Mouse (Mus musculus) MEL (cell line): ENCODE measurements around the gene Spdef. TPM values are rescaled to one million over a fixed set of nuclear protein-coding genes. Genes with fewer than 3 reads are reported as not detected.

Experiments
- DNase-seq: peaks from one replicate; pipeline ENCODE4 v3.0.0; 2011; ENCODE audit warnings: low read depth, low spot score
- H3K27ac ChIP-seq: 2 replicates; pipeline ENCODE4 v1.5.1; 2012; ENCODE audit warnings: low read depth, mild to moderate bottlenecking, control low read depth, low read length, moderate library complexity; ENCODE audit not compliant: control insufficient read depth
- H3K27me3 ChIP-seq, 2 experiments: fragments of 150-350 bp in 1 of 2; sonication (generic) in 1 of 2; 2 replicates each; pipeline ENCODE4 v1.6.1; 2012; ENCODE audit warnings: low read length in 2 of 2, mild to moderate bottlenecking in 2 of 2, improper control_type of control experiment in 1 of 2, moderate library complexity in 1 of 2; ENCODE audit not compliant: insufficient read depth in 2 of 2, control insufficient read depth in 1 of 2
- H3K36me3 ChIP-seq, 2 experiments: 2 replicates each; pipeline ENCODE4 v1.6.1; 2012 to 2014; ENCODE audit warnings: low read length in 2 of 2, improper control_type of control experiment in 1 of 2, inconsistent platforms in 1 of 2, mild to moderate bottlenecking in 1 of 2; ENCODE audit not compliant: insufficient read depth in 2 of 2, control insufficient read depth in 1 of 2
- H3K4me1 ChIP-seq, 2 experiments: fragments of 150-350 bp in 1 of 2; sonication (generic) in 1 of 2; 2 replicates each; pipeline ENCODE4 v1.6.1; 2012; ENCODE audit warnings: low read length in 2 of 2, improper control_type of control experiment in 1 of 2, mild to moderate bottlenecking in 1 of 2; ENCODE audit not compliant: insufficient read depth in 2 of 2, control insufficient read depth in 1 of 2
- H3K4me3 ChIP-seq, 2 experiments: fragments of 150-350 bp in 1 of 2; sonication (generic) in 1 of 2; 2 replicates each; pipeline ENCODE4 v1.5.1; 2012; ENCODE audit warnings: low read depth in 2 of 2, low read length in 2 of 2, mild to moderate bottlenecking in 2 of 2, moderate library complexity in 2 of 2, control low read depth in 1 of 2, improper control_type of control experiment in 1 of 2; ENCODE audit not compliant: control insufficient read depth in 1 of 2, insufficient read depth in 1 of 2
- H3K79me2 ChIP-seq: 2 replicates; pipeline ENCODE4 v1.6.1; 2012; ENCODE audit warnings: mild to moderate bottlenecking, low read length, moderate library complexity; ENCODE audit not compliant: control insufficient read depth, poor library complexity, insufficient read depth
- H3K9ac ChIP-seq: 2 replicates; pipeline ENCODE4 v1.6.1; 2012; ENCODE audit warnings: low read depth, mild to moderate bottlenecking, control low read depth, low read length, moderate library complexity; ENCODE audit not compliant: control insufficient read depth, poor library complexity, severe bottlenecking
- H3K9me3 ChIP-seq: fragments of 150-350 bp; sonication (generic); replicated peaks from 2 replicates; pipeline ENCODE4 v1.6.1; 2012; ENCODE audit warnings: mild to moderate bottlenecking, low read length, improper control_type of control experiment, moderate library complexity; ENCODE audit not compliant: insufficient read depth
- CHD2 ChIP-seq: IDR thresholded peaks from 2 replicates; pipeline ENCODE4 v1.6.1; 2011; ENCODE audit warnings: low read length, improper control_type of control experiment
- CTCF ChIP-seq, 3 experiments: IDR thresholded peaks in 2 of 3; conservative IDR thresholded peaks in 1 of 3; 2 replicates each; pipeline ENCODE4 v1.5.1; 2011 to 2012; ENCODE audit warnings: low read length in 3 of 3, low read depth in 2 of 3, mild to moderate bottlenecking in 2 of 3, improper control_type of control experiment in 1 of 3, inconsistent platforms in 1 of 3, mixed read lengths in 1 of 3, moderate library complexity in 1 of 3; ENCODE audit not compliant: control insufficient read depth in 1 of 3, insufficient read depth in 1 of 3, poor library complexity in 1 of 3, severe bottlenecking in 1 of 3
- ELF1 ChIP-seq: IDR thresholded peaks from 2 replicates; pipeline ENCODE4 v1.6.1; 2014; ENCODE audit warnings: low read depth, mild to moderate bottlenecking, inconsistent platforms, low read length, improper control_type of control experiment, moderate library complexity
- EP300 ChIP-seq, 2 experiments: IDR thresholded peaks; 2 replicates each; pipeline ENCODE4 v1.6.1; 2011; ENCODE audit warnings: improper control_type of control experiment in 2 of 2, low read length in 2 of 2, low read depth in 1 of 2, mild to moderate bottlenecking in 1 of 2
- GABPA ChIP-seq: IDR thresholded peaks from 2 replicates; pipeline ENCODE4 v1.6.1; 2012; ENCODE audit warnings: low read depth, mild to moderate bottlenecking, inconsistent platforms, low read length, improper control_type of control experiment, moderate library complexity
- MAFK ChIP-seq: IDR thresholded peaks from 2 replicates; pipeline ENCODE4 v1.6.1; 2011; ENCODE audit warnings: low read depth, mild to moderate bottlenecking, low read length, improper control_type of control experiment, borderline replicate concordance
- MAX ChIP-seq: IDR thresholded peaks from 2 replicates; pipeline ENCODE4 v1.6.1; 2011; ENCODE audit warnings: low read length, improper control_type of control experiment
- MAZ ChIP-seq: IDR thresholded peaks from 2 replicates; pipeline ENCODE4 v1.6.1; 2012; ENCODE audit warnings: low read depth, mild to moderate bottlenecking, inconsistent platforms, low read length, improper control_type of control experiment
- MEF2A ChIP-seq: IDR thresholded peaks from 2 replicates; pipeline ENCODE4 v1.6.1; 2014; ENCODE audit warnings: low read depth, mild to moderate bottlenecking, inconsistent platforms, low read length, improper control_type of control experiment; ENCODE audit not compliant: poor library complexity, insufficient replicate concordance, severe bottlenecking; ENCODE audit errors: extremely low read depth
- MYB ChIP-seq: IDR thresholded peaks from 2 replicates; pipeline ENCODE4 v1.6.1; 2011; ENCODE audit warnings: mild to moderate bottlenecking, low read depth, low read length, improper control_type of control experiment
- NRF1 ChIP-seq: IDR thresholded peaks from 2 replicates; pipeline ENCODE4 v1.6.1; 2014; ENCODE audit warnings: low read depth, mild to moderate bottlenecking, inconsistent platforms, low read length, improper control_type of control experiment, moderate library complexity; ENCODE audit not compliant: poor library complexity, insufficient read depth, severe bottlenecking
- POLR2AphosphoS2 ChIP-seq: IDR thresholded peaks from 2 replicates; pipeline ENCODE4 v1.6.1; 2011; ENCODE audit warnings: low read length, improper control_type of control experiment
- POLR2AphosphoS5 ChIP-seq: IDR thresholded peaks from 2 replicates; pipeline ENCODE4 v1.6.1; 2012; ENCODE audit warnings: low read depth, borderline replicate concordance, mild to moderate bottlenecking, inconsistent platforms, low read length, moderate library complexity, mixed read lengths
- SMC3 ChIP-seq: IDR thresholded peaks from 2 replicates; pipeline ENCODE4 v1.6.1; 2011; ENCODE audit warnings: low read depth, low read length, improper control_type of control experiment
- TAL1 ChIP-seq: IDR thresholded peaks from 2 replicates; pipeline ENCODE4 v1.6.1; 2012; ENCODE audit warnings: mild to moderate bottlenecking, inconsistent platforms, low read length, moderate library complexity, mixed read lengths
- TCF12 ChIP-seq: IDR thresholded peaks from 2 replicates; pipeline ENCODE4 v1.6.1; 2014; ENCODE audit warnings: low read depth, mild to moderate bottlenecking, inconsistent platforms, low read length, improper control_type of control experiment, moderate library complexity
- USF2 ChIP-seq, 2 experiments: IDR thresholded peaks; 2 replicates each; pipeline ENCODE4 v1.6.1; 2011 to 2012; ENCODE audit warnings: improper control_type of control experiment in 2 of 2, low read length in 2 of 2, borderline replicate concordance in 1 of 2, inconsistent platforms in 1 of 2, low read depth in 1 of 2, mild to moderate bottlenecking in 1 of 2; ENCODE audit not compliant: insufficient read depth in 1 of 2
- ZC3H11A ChIP-seq: IDR thresholded peaks from 2 replicates; pipeline ENCODE4 v1.6.1; 2012; ENCODE audit warnings: low read depth, mild to moderate bottlenecking, inconsistent platforms, low read length, improper control_type of control experiment
- ZKSCAN1 ChIP-seq: IDR thresholded peaks from 2 replicates; pipeline ENCODE4 v1.6.1; 2012; ENCODE audit warnings: low read depth, mild to moderate bottlenecking, inconsistent platforms, low read length, improper control_type of control experiment, moderate library complexity
- polyA plus RNA-seq, 2 experiments: library from polyadenylated mRNA; stranded (reverse) in 1 of 2; unstranded in 1 of 2; fragments of >175 nt in 1 of 2; fragments of >200 nt in 1 of 2; gene quantifications; 2 replicates each; pipeline versions ENCODE4 v1.2.1 to v1.2.4; 2012; ENCODE audit warnings: low replicate concordance in 2 of 2, low read depth in 1 of 2; ENCODE audit not compliant: insufficient read length in 2 of 2, insufficient read depth in 1 of 2, missing spikeins in 1 of 2
- total RNA-seq: library from RNA; depleted of rRNA; stranded (reverse); fragments of 300-350 nt; gene quantifications from 2 replicates; pipeline ENCODE4 v1.2.3, GENCODE M21; 2012

Gene Spdef
- total and polyA plus RNA-seq, 3 experiments = 0.11 TPM; not detected in 2

DNA sequence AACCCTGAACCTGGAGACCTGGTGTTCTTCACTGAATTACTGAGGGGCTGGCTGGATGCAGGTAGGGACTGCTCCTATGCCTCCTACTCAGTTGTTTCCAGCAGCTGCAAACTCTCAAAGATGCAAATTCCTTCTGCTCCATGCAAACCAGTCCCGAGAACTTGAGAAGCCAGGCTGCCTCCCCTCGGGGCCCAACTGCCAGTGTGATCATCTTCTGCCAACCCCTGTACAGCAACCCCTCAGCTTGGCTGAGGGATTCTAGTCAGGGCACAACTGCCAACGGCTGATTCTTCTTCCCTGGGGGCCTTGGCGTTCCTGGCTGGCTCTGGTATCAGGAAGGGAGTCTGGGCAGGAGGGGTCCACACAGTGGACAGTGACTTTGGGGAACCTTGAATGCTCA, 17.7 kb upstream of the Spdef start:
- Histone ChIP-seq H3K27ac (no peak overlapping the region), H3K9ac (no peak overlapping the region), H3K9me3 (no peaks in the 10 kb centered on the region), H3K4me1 (no peaks in the 10 kb centered on the region), H3K36me3 (no peaks in the 10 kb centered on the region; a peak in 1 of 4 replicates), H3K79me2 (no peaks in the 10 kb centered on the region), H3K27me3 (no peaks in the 10 kb centered on the region), H3K4me3 (no peak overlapping the region)
- TF ChIP-seq MYB (no peak), TAL1 (no peak), ZC3H11A (no peak), POLR2AphosphoS5 (no peak), ZKSCAN1 (no peak), NRF1 (no peak), SMC3 (no peak), USF2 (IDR thresholded peaks at IDR 0.05; ENCODE audit: borderline replicate concordance in 1 of 2, insufficient read depth in 1 of 2, low read depth in 1 of 2, low read length in 2 of 2) (no peak), ELF1 (no peak), MEF2A (no peak), CTCF (IDR thresholded peaks at IDR 0.05 in 2 of 3, conservative IDR thresholded peaks at IDR 0.05 in 1 of 3; ENCODE audit: control insufficient read depth in 1 of 3, insufficient read depth in 1 of 3, low read depth in 2 of 3, low read length in 3 of 3, poor library complexity in 1 of 3, severe bottlenecking in 1 of 3) (no peak), MAFK (no peak), MAX (no peak), TCF12 (no peak), EP300 (IDR thresholded peaks at IDR 0.05; ENCODE audit: low read depth in 1 of 2, low read length in 2 of 2) (no peak)
- DNase-seq = no peak

- Histone ChIP-seq H3K79me2 (no peaks in the 10 kb centered on the region), H3K9me3 (no peaks in the 10 kb centered on the region), H3K27ac (no peak overlapping the region), H3K36me3 (no peaks in the 10 kb centered on the region), H3K9ac (no peak overlapping the region), H3K27me3 (no peaks in the 10 kb centered on the region), H3K4me3 (no peak overlapping the region), H3K4me1 (no peaks in the 10 kb centered on the region)
- TF ChIP-seq SMC3 = no peak
- TF ChIP-seq POLR2AphosphoS2 = no peak
- TF ChIP-seq NRF1 = no peak
- TF ChIP-seq MAFK = no peak
- no peak for TF ChIP-seq GABPA
- TF ChIP-seq ZC3H11A = no peak
- no peak for TF ChIP-seq TCF12
- TF ChIP-seq ZKSCAN1 = no peak
- no peak for TF ChIP-seq MAZ
- TF ChIP-seq CHD2 = no peak
- no peak for TF ChIP-seq TAL1
- no peak for DNase-seq
Observed at GRCm38 (mm10) chr17:27740961-27741360, 12.2 kb upstream of the Spdef start.
